Mouse (Mus musculus) liver, embryonic 14 days (tissue): Measurements from ENCODE around the gene Rassf5. TPM values are rescaled to one million over a fixed set of nuclear protein-coding genes. Genes with fewer than 3 reads are reported as not detected.

Experiments
- polyA plus RNA-seq: library from polyadenylated mRNA; depleted of rRNA; stranded (reverse); fragments of >200 nt; gene quantifications from 2 replicates; pipeline ENCODE4 v1.2.3, GENCODE M21; 2012; rRNA removed

Gene Rassf5
- polyA plus RNA-seq: 1.9 and 2.6 TPM in 2 replicates

DNA sequence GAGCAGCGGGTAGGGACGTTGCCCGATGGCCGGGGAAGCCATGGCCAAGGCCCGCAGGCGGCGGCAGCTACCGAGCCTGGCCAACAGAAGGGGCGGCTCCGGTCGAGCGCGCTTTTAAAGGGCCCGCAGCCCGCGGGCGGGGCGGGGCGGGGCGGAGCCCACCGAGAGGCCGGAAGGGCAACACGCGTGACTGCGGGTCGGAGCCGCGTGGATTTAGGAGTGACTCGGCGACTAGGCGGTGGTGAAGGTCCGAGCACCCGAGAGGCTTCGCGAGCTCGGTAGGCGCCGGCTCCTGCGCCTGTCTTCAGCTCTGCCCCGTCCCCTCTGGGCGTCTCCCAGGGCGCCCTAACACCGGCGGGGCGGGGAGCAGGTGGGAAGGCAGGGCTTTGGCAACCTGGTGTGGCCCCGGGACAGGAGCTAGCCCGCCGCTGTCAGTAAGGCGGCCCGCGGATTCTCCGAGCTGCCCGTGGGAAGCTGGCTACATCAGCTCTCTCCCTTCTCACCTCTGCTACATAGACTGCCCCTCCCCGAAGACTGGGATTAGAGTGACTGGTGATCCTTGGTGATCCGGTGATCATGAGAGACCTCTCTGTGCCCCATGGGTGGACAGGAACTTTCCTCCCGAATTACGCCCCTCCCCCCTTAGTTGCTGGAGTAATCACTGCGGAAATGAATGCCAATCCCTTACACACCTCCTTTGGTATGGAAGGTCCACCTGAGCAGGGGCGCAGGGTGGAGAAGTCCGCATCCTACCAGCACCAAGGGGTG, at the start of gene Rassf5:
Rassf5 (minus strand) TSS at position 170 of the 768 bp plus-strand sequence.

DNA sequence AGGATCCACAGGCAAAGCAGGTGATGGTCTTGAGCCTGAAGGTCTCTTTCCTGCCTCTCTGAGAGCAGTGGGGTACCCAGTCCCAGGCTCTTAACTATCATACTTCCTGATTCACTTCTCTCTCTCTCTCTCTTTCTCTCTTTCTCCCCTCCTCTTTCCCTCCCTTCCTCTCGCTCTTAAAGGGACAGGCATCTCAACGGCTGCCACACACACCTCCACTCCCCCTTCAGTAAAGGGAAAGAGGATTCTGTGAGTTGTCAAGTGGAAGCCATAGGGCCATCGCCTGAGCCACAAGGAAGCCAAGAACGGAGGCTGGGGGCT, 34.4 kb upstream of the Rassf5 start, which contains the start of gene Ikbke:
Ikbke (minus strand) TSS at position 151 of the 321 bp plus-strand sequence.

DNA sequence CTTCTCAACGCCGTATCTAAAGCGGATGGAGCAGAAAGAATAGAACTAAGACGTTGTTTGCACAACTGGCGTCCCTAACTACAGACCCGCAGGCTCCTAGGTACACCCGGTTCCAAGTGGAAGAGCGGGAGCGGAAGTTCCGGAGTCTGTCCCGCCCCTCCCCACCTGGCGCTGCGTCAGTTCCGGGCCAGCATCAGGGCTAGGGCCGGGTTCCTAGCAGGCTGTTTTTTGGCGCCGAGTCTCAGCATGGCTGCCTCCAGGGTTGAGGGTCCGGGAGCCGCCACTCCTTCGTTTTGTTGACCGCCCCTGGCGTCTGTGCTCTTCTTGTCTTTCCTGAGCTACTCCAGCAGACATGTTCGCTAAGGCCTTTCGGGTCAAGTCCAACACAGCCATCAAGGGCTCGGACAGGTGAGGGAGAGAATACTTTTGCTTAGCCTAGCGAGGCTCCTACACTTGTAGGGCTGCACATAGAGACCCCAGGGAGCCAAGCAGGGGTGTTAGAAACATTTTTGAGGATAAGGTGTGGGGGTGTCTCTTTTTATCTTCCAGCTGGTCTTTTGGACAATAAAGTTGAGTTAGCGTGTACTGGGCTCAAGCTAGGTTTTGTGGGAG, 91.9 kb downstream of the Rassf5 start, which contains the start of gene Eif2d:
Eif2d (plus strand) TSS at position 164 of the 612 bp plus-strand sequence.

DNA sequence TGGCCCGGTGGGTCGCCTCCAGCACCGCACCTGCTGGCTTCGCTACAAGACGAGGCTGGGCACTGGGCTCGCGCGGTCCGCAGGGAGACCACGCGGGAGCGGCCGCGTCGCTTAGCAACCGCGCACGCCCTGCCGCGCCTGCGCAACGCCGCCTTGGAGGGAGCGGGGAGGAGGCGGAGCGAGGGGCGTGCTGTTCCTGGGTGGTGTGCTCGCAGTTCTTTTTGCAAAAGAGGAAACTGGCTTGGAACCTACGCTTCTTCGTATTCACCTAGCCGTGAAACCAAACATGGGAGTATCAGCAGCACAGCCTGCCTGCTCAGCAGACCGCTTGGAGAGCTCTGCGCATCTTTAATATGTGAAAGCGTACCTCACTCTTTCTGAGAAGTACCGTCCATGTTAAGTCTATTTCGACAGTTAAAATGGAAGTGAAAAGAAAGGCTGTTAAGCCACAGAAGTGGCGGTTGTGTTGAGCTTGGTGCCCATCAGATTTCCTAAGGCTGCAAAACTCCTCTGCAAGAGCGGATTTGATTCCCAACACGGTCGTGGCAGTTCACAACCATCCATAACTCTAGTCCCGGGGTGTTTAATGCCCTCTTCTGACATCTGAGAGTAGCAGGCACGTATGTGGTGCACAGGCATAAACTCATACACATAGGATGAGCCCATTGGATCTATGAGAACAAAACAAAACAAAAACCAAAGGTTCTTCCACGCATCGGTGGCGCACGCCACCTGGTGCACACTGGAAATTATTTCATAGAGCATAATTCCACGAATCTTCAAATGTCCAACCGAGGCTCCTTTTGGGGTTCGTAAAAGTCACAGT, 106.7 kb downstream of the Rassf5 start, which contains the start of gene Dyrk3:
Dyrk3 (minus strand) TSS at position 150 of the 826 bp plus-strand sequence.

Other genes starting within 250 kb of the Rassf5 start
- gene Il10, start 225.4 kb downstream of the Rassf5 start, polyA plus RNA-seq: 0.03 and 0.05 TPM in 2 replicates
- 11.9 and 14.7 TPM in 2 replicates for gene Mapkapk2, start 147.4 kb downstream of the Rassf5 start, polyA plus RNA-seq
- 9.2 and 11.8 TPM in 2 replicates for gene Dyrk3, start 106.9 kb downstream of the Rassf5 start, polyA plus RNA-seq
- gene Eif2d, start 92.1 kb downstream of the Rassf5 start, polyA plus RNA-seq: 17.7 and 20.0 TPM in 2 replicates
- gene Ikbke, start 34.3 kb upstream of the Rassf5 start, polyA plus RNA-seq: 6.1 and 7.8 TPM in 2 replicates